Mouse (Mus musculus): Measurements from ENCODE around the gene St6galnac4. TPM values are rescaled to one million over a fixed set of nuclear protein-coding genes. Genes with fewer than 3 reads are reported as not detected.

The St6galnac4 gene
- polyA plus RNA-seq, 1 experiment: 23.9 TPM

DNA sequence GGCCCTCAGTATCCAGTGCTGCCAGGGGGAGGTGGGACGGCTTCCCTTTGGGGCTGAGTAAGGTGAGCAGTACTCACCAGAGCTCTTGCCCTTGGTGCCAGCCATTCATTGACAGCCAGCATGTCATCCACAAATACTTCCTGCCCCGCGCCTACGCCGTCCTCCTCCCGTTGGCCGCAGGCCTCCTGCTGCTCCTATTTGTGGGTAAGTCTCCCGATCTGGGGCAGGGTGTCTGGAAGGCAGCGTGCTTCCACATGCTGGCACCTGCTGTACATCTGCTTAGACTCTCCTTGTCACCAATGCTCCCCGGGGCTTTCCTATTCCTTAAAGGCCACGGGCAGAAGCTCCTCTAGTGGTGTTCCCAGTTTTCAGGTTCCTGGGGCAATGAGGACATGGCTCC is 14.7 kb upstream of the St6galnac4 start:
- DNase-seq (ENCODE audit: low read depth): no peak
- TF ChIP-seq POLR2A (IDR thresholded peaks at IDR 0.05; ENCODE audit: borderline replicate concordance, extremely low read depth, insufficient read depth, insufficient read length, poor library complexity, severe bottlenecking) (no peak), CTCF (IDR thresholded peaks at IDR 0.05; ENCODE audit: borderline replicate concordance, extremely low read depth, insufficient read depth, insufficient read length) (no peak)

DNA sequence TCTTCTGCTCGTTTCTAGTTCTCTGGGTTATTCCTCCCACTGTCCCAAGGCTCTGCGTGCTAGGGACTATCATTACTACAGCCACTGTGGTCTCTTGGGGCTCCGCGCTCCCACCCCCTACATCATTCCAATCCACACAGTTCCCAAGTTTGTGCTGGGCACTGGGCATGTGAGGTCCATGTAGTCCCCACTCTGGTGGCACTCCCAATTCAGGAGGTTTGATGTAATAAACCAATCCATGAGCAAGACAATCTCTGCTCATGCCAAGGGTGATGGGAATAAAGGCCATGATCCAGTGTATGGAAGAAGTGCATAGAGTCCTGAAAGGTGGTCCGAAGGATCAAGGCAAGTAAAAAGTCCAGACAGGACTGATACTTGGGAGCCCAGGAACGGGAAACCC is 12.4 kb upstream of the St6galnac4 start, which contains the start of gene Pip5kl1:
TSS of gene Pip5kl1 (plus strand) at position 301 of the 400 bp plus-strand sequence.
- DNase-seq (ENCODE audit: low read depth): no peak
- TF ChIP-seq POLR2A (IDR thresholded peaks at IDR 0.05; ENCODE audit: borderline replicate concordance, extremely low read depth, insufficient read depth, insufficient read length, poor library complexity, severe bottlenecking) (no peak), CTCF (IDR thresholded peaks at IDR 0.05; ENCODE audit: borderline replicate concordance, extremely low read depth, insufficient read depth, insufficient read length) (no peak)

DNA sequence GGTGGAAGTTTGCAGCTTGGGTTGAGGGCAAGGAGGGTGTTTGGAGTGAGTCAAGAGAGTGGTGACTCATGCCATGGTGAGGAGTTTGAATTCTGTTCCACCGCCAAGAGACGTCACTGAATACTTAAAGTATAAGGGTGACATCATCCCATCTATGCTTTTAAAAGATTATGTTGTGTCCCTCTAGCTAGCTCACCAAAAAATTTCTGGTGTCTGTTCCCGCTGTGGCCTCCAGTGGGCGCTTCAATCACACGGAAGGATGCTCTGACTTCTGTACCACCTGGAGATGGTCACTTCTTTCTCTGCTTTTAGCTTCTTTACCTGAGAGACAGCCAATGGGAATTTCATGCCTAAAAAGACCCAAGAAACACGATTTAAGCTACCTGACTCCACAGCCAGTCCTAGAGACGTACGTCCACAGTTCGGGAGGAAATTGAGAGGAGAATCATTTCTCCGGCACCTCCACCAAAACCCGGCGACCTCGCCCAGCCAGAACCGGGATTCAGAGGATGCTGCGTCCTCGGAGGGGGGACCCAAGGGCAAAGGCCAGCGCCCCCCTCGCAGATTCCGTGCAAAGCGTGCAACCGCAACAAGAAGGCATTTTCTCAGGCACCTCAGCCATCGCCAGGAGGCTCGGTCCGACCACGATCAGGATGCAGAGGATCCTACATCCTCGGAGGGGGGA is 11.9 kb upstream of the St6galnac4 start:
- TF ChIP-seq CTCF (IDR thresholded peaks at IDR 0.05; ENCODE audit: borderline replicate concordance, extremely low read depth, insufficient read depth, insufficient read length) (peak; percentile 89), POLR2A (IDR thresholded peaks at IDR 0.05; ENCODE audit: borderline replicate concordance, extremely low read depth, insufficient read depth, insufficient read length, poor library complexity, severe bottlenecking) (no peak)
- DNase-seq (ENCODE audit: low read depth): peak; percentile 68

DNA sequence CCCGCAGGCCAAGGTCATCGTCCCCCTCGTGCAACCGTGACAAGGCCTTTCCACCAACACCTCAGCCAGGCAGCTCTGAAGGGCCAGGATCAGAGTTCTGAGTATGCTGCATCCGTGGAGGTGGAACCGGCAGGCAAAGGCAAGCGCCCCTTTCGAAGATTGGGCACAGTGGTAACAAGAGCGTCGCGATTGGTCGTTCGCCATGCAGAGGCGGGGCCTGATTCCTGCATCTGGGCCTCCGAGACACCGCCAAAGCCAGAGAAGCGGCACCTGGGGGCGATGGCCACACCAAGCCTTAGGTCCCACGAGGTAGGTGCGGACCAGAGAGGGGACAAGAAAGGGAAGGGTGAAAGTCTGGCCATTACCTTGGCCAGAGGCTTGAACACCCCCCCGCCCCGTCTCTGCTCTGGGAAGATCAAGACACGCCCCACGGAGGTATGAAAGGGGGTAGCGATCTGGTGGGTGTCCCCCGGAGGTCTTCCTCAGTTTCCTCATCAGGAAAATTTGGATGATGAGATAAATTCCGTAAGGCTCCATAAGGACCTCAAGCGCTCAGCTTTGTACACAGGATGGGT is 11.2 kb upstream of the St6galnac4 start, which contains the start of gene 9430097D07Rik:
TSS of gene 9430097D07Rik (minus strand) at position 99 of the 575 bp plus-strand sequence.
- peak; percentile 89 for DNase-seq (ENCODE audit: low read depth)

DNA sequence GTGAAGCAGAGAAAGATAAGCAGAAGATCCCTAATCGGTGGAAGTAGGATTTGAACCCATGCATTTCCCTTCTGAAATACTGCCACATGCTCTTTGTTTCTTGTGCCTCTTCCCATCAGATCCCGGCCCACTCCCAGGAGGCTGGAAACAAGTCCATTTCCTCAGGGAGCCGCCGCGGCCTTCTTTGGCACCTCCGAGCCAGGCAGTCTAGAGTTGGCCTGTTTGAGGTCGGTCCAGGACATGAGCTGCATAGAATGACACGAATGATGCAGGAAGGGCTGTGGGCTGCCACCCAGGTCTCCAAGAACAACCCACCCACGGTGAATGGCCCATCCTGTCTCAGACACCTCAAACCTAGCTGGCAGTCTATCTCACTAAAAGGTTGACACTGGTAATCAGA is 10.4 kb upstream of the St6galnac4 start:
- no peak for DNase-seq (ENCODE audit: low read depth)
- no peak for TF ChIP-seq CTCF (IDR thresholded peaks at IDR 0.05; ENCODE audit: borderline replicate concordance, extremely low read depth, insufficient read depth, insufficient read length)
- TF ChIP-seq POLR2A (IDR thresholded peaks at IDR 0.05; ENCODE audit: borderline replicate concordance, extremely low read depth, insufficient read depth, insufficient read length, poor library complexity, severe bottlenecking): no peak

More for the DNA sequence above, 11.2 kb upstream of the St6galnac4 start, which contains the start of gene 9430097D07Rik:
- no peak for TF ChIP-seq CTCF (IDR thresholded peaks at IDR 0.05; ENCODE audit: borderline replicate concordance, extremely low read depth, insufficient read depth, insufficient read length)

DNA sequence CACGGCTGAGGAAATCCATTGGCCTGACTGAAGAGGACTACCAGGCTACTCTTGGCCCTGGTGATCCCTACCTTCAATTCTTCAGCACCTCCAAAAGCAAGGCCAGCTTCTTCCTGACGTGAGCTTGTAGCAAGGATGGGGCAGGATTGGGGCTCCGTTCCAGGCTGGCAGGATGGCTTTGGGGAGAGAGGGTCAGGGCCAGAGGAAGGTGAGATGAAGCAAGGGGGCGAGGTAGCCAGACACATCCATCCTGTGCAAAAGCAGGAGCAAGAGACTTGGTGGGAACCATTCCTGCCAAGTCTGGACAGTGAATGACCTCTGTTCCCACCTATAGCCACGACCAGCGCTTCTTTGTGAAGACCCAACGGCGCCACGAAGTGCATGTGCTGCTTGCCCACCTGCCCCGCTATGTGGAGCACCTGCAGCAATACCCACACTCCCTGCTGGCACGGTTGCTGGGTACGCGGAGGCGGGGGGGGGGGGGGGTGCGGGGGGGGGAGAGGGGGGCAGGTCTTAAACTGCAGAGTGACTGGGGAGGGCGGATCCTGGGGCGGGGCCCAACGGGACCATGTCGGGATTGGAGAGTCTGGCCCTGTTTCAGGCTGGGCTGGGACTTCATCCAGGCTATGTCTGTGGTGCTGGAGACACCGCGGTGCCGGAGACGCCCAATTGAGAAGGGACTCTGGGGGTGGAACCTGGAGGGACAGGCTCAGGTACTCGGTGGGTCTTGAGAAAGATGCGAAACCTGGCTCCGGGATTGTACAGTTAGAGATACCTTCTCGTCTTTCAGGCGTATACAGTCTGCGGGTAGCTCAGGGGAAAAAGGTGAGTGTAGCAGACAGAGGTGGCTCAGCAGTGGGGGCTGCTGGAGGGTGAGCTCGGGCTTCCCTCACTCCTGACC is 8.5 kb upstream of the St6galnac4 start:
- no peak for TF ChIP-seq POLR2A (IDR thresholded peaks at IDR 0.05; ENCODE audit: borderline replicate concordance, extremely low read depth, insufficient read depth, insufficient read length, poor library complexity, severe bottlenecking)
- no peak for TF ChIP-seq CTCF (IDR thresholded peaks at IDR 0.05; ENCODE audit: borderline replicate concordance, extremely low read depth, insufficient read depth, insufficient read length)
- DNase-seq (ENCODE audit: low read depth): no peak

DNA sequence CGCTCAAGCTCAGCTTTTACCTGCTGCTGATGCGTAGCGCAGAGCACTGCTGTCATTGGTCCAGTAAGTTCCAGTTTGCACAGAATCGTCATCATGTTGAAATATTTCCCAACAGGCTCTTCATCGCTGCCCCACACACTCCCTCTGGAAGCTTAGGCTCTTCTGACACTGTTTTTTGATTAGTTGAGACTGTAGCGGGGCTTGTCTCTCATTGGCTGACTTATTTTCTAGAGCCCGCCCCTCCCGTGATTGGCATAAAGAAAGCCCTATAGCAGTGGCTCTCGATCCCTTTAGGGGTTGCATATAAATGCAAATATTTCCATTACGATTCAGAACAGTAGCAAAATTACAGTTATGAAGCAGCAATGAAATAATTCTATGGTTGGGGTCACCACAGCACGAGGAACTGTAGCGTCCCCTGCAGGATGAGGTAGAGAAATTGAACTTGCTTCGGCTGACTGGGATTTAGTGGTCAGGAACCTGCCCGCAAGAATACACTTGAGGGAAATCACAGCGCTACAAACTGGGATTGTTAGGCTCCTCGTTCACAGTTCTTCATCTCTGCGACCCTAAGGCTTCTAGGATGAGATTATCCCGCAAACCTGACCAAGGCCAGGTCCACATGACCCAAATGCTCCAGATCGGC is 5.3 kb upstream of the St6galnac4 start:
- peak; percentile 90 for DNase-seq (ENCODE audit: low read depth)
- no peak for TF ChIP-seq POLR2A (IDR thresholded peaks at IDR 0.05; ENCODE audit: borderline replicate concordance, extremely low read depth, insufficient read depth, insufficient read length, poor library complexity, severe bottlenecking)

DNA sequence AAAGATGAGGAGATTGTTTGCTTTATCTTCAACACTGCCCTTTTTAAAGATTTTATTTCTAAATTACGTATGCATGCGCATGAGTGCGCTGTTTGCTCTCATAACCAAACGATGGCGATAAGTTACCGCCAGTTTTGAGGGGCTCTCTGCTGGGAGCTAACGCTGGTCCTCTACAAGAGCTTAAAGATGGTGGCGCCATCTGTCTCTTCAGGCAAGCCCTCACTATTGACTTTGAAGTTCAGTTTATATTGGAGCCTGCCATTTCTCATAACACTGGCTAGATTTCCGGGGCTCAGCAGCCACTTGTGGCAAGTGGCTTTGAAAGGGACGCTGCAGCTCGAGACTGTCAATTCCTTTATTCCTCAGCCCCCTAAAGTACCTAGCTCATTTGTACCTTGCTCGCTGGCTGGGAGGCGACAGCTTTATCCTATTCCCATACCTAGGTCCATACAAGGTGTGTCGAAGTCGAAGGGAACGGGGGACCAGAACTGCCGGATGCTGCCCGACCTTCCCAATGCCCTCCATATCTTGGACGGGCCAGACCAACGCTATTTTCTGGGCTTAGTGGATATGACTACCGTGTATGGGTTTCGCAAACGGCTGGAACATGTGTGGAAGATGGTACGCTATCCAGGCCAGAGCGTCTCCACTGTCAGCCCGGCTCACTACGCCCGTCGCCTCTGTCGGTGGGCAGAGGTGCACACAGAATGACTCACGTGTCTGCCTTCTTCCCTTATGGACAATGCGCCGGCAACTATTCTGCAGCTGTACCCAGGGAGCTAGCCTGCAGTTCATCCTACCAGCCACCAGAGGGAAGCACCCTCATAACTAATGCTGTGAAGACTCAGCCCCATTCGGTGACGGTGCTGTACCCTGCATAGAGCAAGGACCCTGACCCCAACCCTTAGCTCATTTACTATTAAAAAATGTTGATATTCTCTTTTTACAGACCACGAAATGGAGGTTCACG is 3.8 kb upstream of the St6galnac4 start:
- TF ChIP-seq CTCF (IDR thresholded peaks at IDR 0.05; ENCODE audit: borderline replicate concordance, extremely low read depth, insufficient read depth, insufficient read length): peak; percentile 96
- peak; percentile 25; the same call in 1 of the 2 replicates for TF ChIP-seq POLR2A (IDR thresholded peaks at IDR 0.05; ENCODE audit: borderline replicate concordance, extremely low read depth, insufficient read depth, insufficient read length, poor library complexity, severe bottlenecking)
- peak; percentile 89 for DNase-seq (ENCODE audit: low read depth)

DNA sequence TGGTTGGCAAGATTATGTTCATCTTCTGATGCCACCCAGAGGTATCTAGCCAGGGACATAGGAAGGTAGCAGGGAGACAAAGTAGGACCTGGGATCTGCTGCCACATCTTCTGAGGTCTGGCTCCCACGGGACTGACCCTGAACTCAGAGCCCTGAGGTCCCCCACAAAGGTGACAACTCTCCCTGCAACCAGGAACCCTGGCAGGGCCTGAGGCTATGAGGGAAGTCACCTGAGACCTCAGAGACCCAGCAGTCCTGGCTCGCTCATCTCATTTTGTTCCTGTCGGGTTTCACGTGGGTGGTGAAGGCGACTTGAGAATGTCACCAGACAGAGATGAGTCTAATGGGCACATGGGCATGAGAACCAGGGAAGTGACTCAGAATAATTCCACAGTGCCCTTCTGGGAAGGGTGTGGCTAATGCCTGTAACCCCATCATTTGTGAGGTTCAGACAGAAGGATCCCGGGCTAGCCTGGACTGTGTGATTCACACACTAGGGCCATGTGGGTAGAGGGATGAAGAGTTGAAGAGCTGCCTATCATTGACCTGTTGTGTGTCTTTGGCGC is 1.7 kb upstream of the St6galnac4 start:
- DNase-seq (ENCODE audit: low read depth): no peak
- TF ChIP-seq POLR2A (IDR thresholded peaks at IDR 0.05; ENCODE audit: borderline replicate concordance, extremely low read depth, insufficient read depth, insufficient read length, poor library complexity, severe bottlenecking): no peak
- no peak for TF ChIP-seq CTCF (IDR thresholded peaks at IDR 0.05; ENCODE audit: borderline replicate concordance, extremely low read depth, insufficient read depth, insufficient read length)
